Mouse (Mus musculus) stomach, embryonic 15.5 days (tissue): ENCODE data around the gene Naaladl1. TPM values are rescaled to one million over a fixed set of nuclear protein-coding genes. Genes with fewer than 3 reads are reported as not detected.

Source experiments
- ATAC-seq: fragments of 200-750 bp; cut with Nextera tagmentation; 2 replicates; pipeline ENCODE4 v1.8.0; 2017; ENCODE audit warnings: low read depth, moderate number of reproducible peaks, moderate TSS enrichment; ENCODE audit not compliant: insufficient read depth, low FRiP score
- H3K27ac ChIP-seq: fragments of 300-500 bp; sonication (generic); 2 replicates; pipeline ENCODE4 v1.5.1; 2015; ENCODE audit warnings: mild to moderate bottlenecking, inconsistent platforms
- H3K27me3 ChIP-seq: fragments of 300-500 bp; sonication (generic); replicated peaks from 2 replicates; pipeline ENCODE4 v1.6.1; 2015; ENCODE audit warnings: inconsistent platforms
- H3K36me3 ChIP-seq: fragments of 300-500 bp; sonication (generic); 2 replicates; pipeline ENCODE4 v1.6.1; 2015; ENCODE audit warnings: inconsistent platforms
- H3K4me1 ChIP-seq: fragments of 300-500 bp; sonication (generic); 2 replicates; pipeline ENCODE4 v1.6.1; 2015; ENCODE audit warnings: inconsistent platforms
- H3K4me2 ChIP-seq: fragments of 300-500 bp; sonication (generic); 2 replicates; pipeline ENCODE4 v1.6.1; 2015; ENCODE audit warnings: mild to moderate bottlenecking, inconsistent platforms
- H3K4me3 ChIP-seq: fragments of 300-500 bp; sonication (generic); replicated peaks from 2 replicates; pipeline ENCODE4 v1.5.1; 2015; ENCODE audit warnings: inconsistent platforms
- H3K9ac ChIP-seq: fragments of 300-500 bp; sonication (generic); 2 replicates; pipeline ENCODE4 v1.6.1; 2015; ENCODE audit warnings: inconsistent platforms
- H3K9me3 ChIP-seq: fragments of 300-500 bp; sonication (generic); 2 replicates; pipeline ENCODE4 v1.6.1; 2016; ENCODE audit warnings: inconsistent platforms
- WGBS: fragments of 180-500 bp; shearing (Covaris S2); methylation state at CpG from one replicate; pipeline ENCODE4 v1.1.7; 2015; 5-methylcytosine and 5-hydroxymethylcytosine counted together
- polyA plus RNA-seq: library from polyadenylated mRNA; unstranded; fragments of >200 nt; fragmentation: Nextera tagmentation; extraction: Ambion mirVana; gene quantifications from 2 replicates; pipeline ENCODE4 v1.2.1, GENCODE M21; 2015

Gene Naaladl1
- polyA plus RNA-seq, 1 experiment from 2014 or later = 5.9 TPM

- peaks cover 17% of the 10 kb centered on the region for H3K36me3 ChIP-seq
Observed at GRCm38 (mm10) chr19:6085417-6085879, 20.1 kb upstream of the Naaladl1 start.

GRCm38 (mm10) chr19:6088841-6089240 is 16.7 kb upstream of the Naaladl1 start:
- 91% methylated on average over 13 of the region's 13 CpGs for WGBS
- Histone ChIP-seq H3K27me3 (no peaks in the 10 kb centered on the region), H3K36me3 (peaks cover 17% of the 10 kb centered on the region; the same call in 1 of the 2 replicates), H3K9ac (no peak overlapping the region), H3K9me3 (no peaks in the 10 kb centered on the region), H3K4me3 (no peak overlapping the region), H3K4me2 (no peak overlapping the region), H3K4me1 (peaks cover 10% of the 10 kb centered on the region), H3K27ac (no peak overlapping the region)
- no peak for ATAC-seq

More at GRCm38 (mm10) chr19:6085417-6085879, 20.1 kb upstream of the Naaladl1 start:
- ATAC-seq = peak; percentile 69
- Histone ChIP-seq H3K9ac (peak overlapping the region; percentile 40; the same call in 1 of the 2 replicates), H3K4me2 (peak overlapping the region; percentile 78), H3K4me1 (peaks cover 16% of the 10 kb centered on the region), H3K27ac (peak overlapping the region; percentile 77), H3K27me3 (no peaks in the 10 kb centered on the region), H3K9me3 (no peaks in the 10 kb centered on the region), H3K4me3 (peak overlapping the region; percentile 72)
- 0% methylated on average over 17 of the region's 17 CpGs for WGBS

GRCm38 (mm10) chr19:6094119-6094518 is 11.5 kb upstream of the Naaladl1 start, which contains the start of gene AC131692.1:
AC131692.1 (plus strand) TSS chr19:6094419.
- peaks cover 25% of the 10 kb centered on the region; the same call in 1 of the 2 replicates for H3K36me3 ChIP-seq
- no peaks in the 10 kb centered on the region for H3K9me3 ChIP-seq
- H3K9ac ChIP-seq = no peak within 1 kb of the TSS
- no peaks in the 10 kb centered on the region for H3K27me3 ChIP-seq
- no peak for ATAC-seq
- no peak within 1 kb of the TSS for H3K4me3 ChIP-seq
- no peaks in the 10 kb centered on the region for H3K4me1 ChIP-seq
- WGBS = 87% methylated on average over 7 of the region's 7 CpGs
- H3K4me2 ChIP-seq = no peak within 1 kb of the TSS
- no peak within 1 kb of the TSS for H3K27ac ChIP-seq

DNA sequence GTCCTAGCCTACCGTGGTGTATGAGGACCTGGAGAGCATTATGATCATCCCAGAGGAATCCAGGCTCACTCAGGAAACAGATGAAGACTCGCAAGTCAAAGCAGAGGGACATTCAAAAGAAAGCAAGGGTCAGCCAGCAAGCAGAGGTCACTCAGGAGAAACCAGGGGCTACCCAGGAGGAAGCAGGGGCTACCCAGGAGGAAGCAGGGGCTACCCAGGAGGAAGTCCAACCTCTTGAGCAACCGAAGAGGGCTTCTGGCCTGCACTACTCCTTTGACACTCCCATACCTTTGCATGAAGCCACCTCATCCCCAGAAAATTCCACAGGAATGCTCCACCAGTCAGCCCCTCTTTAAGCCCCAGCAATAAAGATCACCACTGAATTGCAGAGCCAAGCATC is 7.7 kb upstream of the Naaladl1 start:
- H3K4me2 ChIP-seq = no peak overlapping the region
- H3K27ac ChIP-seq = no peak overlapping the region
- ATAC-seq = no peak
- H3K27me3 ChIP-seq = no peaks in the 10 kb centered on the region
- WGBS = 88% methylated on average over 3 of the region's 3 CpGs
- no peak overlapping the region for H3K4me3 ChIP-seq
- H3K9me3 ChIP-seq = no peaks in the 10 kb centered on the region
- H3K36me3 ChIP-seq = 0 out of 2 replicates have a peak, but pooled peaks cover 8% of the 10 kb centered on the region
- H3K4me1 ChIP-seq = no peaks in the 10 kb centered on the region
- no peak overlapping the region for H3K9ac ChIP-seq

GRCm38 (mm10) chr19:6101186-6101585 is 4.4 kb upstream of the Naaladl1 start:
- H3K4me3 ChIP-seq = no peak overlapping the region
- no peaks in the 10 kb centered on the region for H3K36me3 ChIP-seq
- H3K27me3 ChIP-seq = no peaks in the 10 kb centered on the region
- no peaks in the 10 kb centered on the region for H3K9me3 ChIP-seq
- no peak for ATAC-seq
- no peak overlapping the region for H3K27ac ChIP-seq
- no peaks in the 10 kb centered on the region for H3K4me1 ChIP-seq
- no peak overlapping the region for H3K9ac ChIP-seq
- H3K4me2 ChIP-seq = no peak overlapping the region
- WGBS = 64% methylated on average over 6 of the region's 6 CpGs

DNA sequence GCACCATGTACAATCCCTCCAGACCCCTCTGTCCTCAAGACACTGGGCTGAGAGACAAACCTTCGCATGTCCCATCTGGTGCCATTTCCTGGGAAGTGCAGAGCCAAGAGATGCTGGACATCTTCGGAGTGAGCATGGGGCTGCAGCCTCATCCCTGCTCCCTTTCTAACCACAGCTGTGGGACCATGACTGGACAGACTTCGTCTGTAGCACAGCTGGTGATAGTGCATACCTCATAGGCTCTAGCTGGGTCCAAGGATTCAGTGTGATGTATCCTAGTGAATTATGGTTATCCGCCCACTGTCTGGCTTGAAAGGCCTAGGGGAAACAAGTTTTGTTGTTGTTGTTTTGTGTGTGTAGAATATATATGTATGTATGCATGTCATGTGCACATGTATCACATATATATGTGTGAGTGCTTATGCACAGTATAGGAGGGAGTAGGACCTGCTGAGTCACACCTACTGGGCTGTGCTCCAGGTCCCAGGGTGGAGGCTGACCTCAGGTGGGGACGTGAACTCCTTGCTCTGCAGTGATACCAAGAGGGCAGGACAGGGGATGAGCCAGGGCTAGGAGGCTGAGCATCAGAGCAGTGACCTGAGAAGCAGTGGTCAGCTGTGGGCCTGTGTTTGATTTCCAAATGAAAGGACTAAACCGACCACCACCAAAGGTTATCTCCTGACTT is 3.3 kb upstream of the Naaladl1 start:
- Histone ChIP-seq H3K9ac (no peak overlapping the region), H3K4me1 (no peaks in the 10 kb centered on the region), H3K9me3 (no peaks in the 10 kb centered on the region), H3K4me3 (no peak overlapping the region), H3K27ac (no peak overlapping the region), H3K4me2 (no peak overlapping the region), H3K36me3 (no peaks in the 10 kb centered on the region), H3K27me3 (no peaks in the 10 kb centered on the region)
- 71% methylated on average over 6 of the region's 6 CpGs for WGBS
- ATAC-seq = peak; percentile 63; the same call in 1 of the 2 replicates

DNA sequence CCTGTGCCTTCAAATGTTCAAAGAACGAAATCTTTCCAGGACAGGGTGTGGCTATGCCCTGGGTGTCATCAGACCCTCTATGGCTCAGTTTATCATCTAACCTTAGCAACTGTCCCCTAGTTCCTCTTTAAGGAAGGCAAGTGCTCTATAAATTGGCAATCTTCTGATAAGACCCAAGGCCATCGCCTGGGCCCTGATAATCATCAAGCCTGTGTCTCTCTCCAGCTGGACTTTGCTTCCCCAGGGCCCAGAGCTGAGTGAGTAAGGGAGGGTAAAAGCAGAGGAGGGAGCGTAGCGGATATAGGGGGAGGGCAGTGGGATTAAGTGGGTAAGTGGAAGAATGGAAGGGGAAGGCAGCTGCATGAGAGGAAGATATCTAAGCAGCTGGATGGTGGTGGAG is 1.1 kb upstream of the Naaladl1 start:
- Histone ChIP-seq H3K27ac (no peak overlapping the region), H3K9me3 (no peaks in the 10 kb centered on the region), H3K4me1 (no peaks in the 10 kb centered on the region), H3K9ac (no peak overlapping the region), H3K27me3 (no peaks in the 10 kb centered on the region), H3K36me3 (no peaks in the 10 kb centered on the region), H3K4me3 (no peak overlapping the region), H3K4me2 (no peak overlapping the region)
- WGBS = 65% methylated on average over 4 of the region's 4 CpGs
- ATAC-seq = no peak

GRCm38 (mm10) chr19:6113116-6113515 is 7.5 kb downstream of the Naaladl1 start:
- Histone ChIP-seq H3K27me3 (no peaks in the 10 kb centered on the region), H3K4me1 (peaks cover 15% of the 10 kb centered on the region), H3K4me3 (no peak overlapping the region), H3K27ac (no peak overlapping the region), H3K4me2 (no peak overlapping the region), H3K9me3 (no peaks in the 10 kb centered on the region), H3K9ac (no peak overlapping the region), H3K36me3 (peaks cover 27% of the 10 kb centered on the region)
- 42% methylated on average over 6 of the region's 6 CpGs for WGBS
- no peak for ATAC-seq

DNA sequence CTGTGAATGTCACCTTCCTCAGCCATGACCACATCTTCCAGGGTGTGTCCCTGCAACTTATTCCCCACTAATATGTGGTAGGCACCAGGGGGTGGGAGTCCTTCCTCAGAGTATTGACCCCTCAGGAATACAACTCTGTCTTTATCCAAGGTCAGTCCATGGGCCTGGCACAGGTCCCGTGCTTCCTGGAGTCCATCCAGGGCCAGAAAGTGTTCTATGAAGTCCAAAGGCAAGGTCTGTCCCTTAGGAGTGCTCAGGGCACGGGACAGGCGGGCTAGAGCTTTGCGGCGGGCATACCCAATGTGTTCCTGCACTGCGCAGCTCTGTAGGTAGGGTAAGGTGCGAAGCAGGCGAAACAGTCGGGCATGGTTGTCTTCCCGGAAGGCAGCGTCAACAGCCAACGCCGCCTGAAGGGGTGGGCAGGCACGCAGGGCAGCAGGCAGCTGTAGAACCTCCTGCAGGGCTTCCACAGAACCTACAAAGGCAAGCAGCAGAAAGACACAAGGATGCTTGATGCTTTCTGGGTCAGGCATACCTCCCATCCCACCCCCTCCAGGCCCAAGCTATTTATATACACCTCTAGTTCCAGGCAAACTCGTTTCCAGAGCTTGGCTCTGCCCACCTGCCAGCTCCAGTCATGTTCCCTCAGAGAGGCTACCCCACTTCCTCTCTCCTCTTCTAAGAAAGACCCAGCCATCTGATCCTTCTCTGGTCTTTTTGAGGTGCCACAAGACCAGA is 10.7 kb downstream of the Naaladl1 start:
- no peak overlapping the region for H3K27ac ChIP-seq
- no peaks in the 10 kb centered on the region for H3K27me3 ChIP-seq
- no peak overlapping the region for H3K9ac ChIP-seq
- no peaks in the 10 kb centered on the region for H3K9me3 ChIP-seq
- peaks cover 27% of the 10 kb centered on the region for H3K36me3 ChIP-seq
- 89% methylated on average over 15 of the region's 15 CpGs for WGBS
- peaks cover 21% of the 10 kb centered on the region for H3K4me1 ChIP-seq
- no peak overlapping the region for H3K4me3 ChIP-seq
- ATAC-seq = no peak
- peak overlapping the region; percentile 80; the same call in 1 of the 2 replicates for H3K4me2 ChIP-seq

DNA sequence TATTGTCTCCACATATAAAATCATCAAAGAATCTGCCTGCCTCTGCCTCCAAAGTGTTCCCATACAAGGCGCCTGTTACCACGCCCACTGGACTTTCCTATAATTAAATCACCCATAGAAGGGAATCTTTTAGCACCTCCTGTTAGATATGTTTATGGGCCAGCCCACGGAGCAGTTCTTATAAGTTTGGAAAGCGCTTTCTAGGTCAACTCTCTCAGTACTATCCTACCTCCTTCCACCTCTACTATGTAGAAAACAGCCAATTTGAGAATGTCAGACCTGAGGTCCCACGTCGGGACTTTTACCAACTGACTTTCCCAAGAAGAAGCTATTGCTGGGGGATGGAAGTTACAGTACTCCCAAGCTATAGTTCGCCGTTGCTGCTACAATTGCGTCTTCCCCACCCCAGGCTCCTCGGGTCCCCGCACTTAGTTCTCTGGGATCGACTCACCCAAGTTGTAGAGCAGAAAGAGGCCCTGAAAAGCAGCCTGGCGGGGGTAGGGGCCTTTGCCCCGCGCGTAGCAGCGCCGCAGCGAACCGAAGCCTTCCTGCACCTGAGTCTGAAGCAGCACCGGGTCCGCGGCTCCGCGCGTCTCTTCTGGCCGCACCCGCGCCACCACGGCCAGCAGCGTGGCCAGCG is 11.9 kb downstream of the Naaladl1 start:
- peak; percentile 2 for ATAC-seq
- H3K9ac ChIP-seq = peak overlapping the region; percentile 77
- H3K9me3 ChIP-seq = no peaks in the 10 kb centered on the region
- no peaks in the 10 kb centered on the region for H3K27me3 ChIP-seq
- peaks cover 21% of the 10 kb centered on the region for H3K4me1 ChIP-seq
- 4% methylated on average over 32 of the region's 32 CpGs for WGBS
- peak overlapping the region; percentile 80 for H3K4me2 ChIP-seq
- peaks cover 27% of the 10 kb centered on the region for H3K36me3 ChIP-seq
- peak overlapping the region; percentile 99 for H3K27ac ChIP-seq
- H3K4me3 ChIP-seq = peak overlapping the region; percentile 85

DNA sequence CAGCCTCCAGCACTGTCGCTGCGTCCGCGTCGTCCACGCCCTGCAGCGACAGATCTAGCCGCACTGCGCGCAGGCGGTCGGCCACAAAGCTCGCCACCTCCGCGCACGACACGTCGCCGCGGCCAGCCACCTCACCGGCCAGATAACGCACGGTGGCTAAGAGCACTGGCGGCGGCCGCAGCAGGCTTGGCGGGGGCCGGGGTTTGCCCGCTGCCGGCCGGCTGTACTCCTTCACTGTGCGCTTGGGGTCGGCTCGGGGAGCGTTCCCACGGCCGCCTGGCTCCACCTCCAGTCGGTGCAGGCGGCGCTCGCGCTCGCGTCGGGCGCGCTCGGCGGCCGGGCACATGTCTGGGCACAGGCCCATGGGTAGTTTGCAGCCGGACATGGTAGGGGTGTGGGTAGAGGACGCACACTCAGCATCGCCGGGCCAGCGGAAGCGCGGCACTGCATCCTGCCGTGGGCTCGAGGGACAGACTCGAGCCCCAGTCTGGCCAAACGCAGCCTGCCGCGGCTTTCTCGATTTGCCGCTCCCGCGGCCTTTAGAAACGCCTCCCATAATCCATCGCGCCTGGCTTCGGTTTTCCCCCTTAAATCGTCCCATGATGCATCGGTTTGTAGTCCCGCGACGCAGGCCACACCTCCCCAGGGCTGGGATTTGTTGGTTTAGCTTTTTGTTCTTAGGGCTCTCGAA is 12.5 kb downstream of the Naaladl1 start, which contains the start of gene Sac3d1:
Sac3d1 (minus strand) TSS at position 665 of the 691 bp plus-strand sequence.
- ATAC-seq = peak; percentile 82
- H3K4me2 ChIP-seq = peak within 1 kb of the TSS; percentile 80
- peaks cover 21% of the 10 kb centered on the region for H3K4me1 ChIP-seq
- peak within 1 kb of the TSS; percentile 99 for H3K27ac ChIP-seq
- H3K9me3 ChIP-seq = no peaks in the 10 kb centered on the region
- H3K36me3 ChIP-seq = peaks cover 27% of the 10 kb centered on the region
- peak within 1 kb of the TSS; percentile 77 for H3K9ac ChIP-seq
- H3K4me3 ChIP-seq = peak within 1 kb of the TSS; percentile 85
- no peaks in the 10 kb centered on the region for H3K27me3 ChIP-seq
- under 1% methylated on average over 77 of the region's 77 CpGs for WGBS
